Mouse (Mus musculus) adrenal gland, postnatal 10 days (tissue): ENCODE results near the gene Sez6l. TPM values are rescaled to one million over a fixed set of nuclear protein-coding genes. Genes with fewer than 3 reads are reported as not detected.

ENCODE experiments used
- DNase-seq: peaks from one replicate; pipeline ENCODE4 v3.0.0; 2021; ENCODE audit warnings: mixed read lengths
- total RNA-seq, 2 experiments: library from RNA; stranded (reverse); gene quantifications; 2 replicates each; pipeline ENCODE4 v1.2.3; 2021

Sez6l gene
- total RNA-seq, 2 experiments from 2014 or later, result 3.8 to 4.5 TPM

- DNase-seq, result no peak
These were observed 80.1 kb downstream of the Sez6l start for GRCm38 (mm10) chr5:112496753-112497369.

- peak; percentile 60 for DNase-seq
These were observed 83.5 kb downstream of the Sez6l start for GRCm38 (mm10) chr5:112493492-112493891.

- no peak for DNase-seq
These were observed 85.5 kb downstream of the Sez6l start for GRCm38 (mm10) chr5:112491489-112491888.

- no peak for DNase-seq
These were observed 88.7 kb downstream of the Sez6l start for GRCm38 (mm10) chr5:112488101-112488776.

GRCm38 (mm10) chr5:112487504-112487903, 89.5 kb downstream of the Sez6l start:
- no peak for DNase-seq

GRCm38 (mm10) chr5:112486415-112486814, 90.6 kb downstream of the Sez6l start:
- DNase-seq, result peak; percentile 14

- no peak for DNase-seq
These were observed 91.9 kb downstream of the Sez6l start for GRCm38 (mm10) chr5:112484924-112485715.

- DNase-seq, result no peak
These were observed 94.0 kb downstream of the Sez6l start for GRCm38 (mm10) chr5:112483030-112483429.

GRCm38 (mm10) chr5:112482551-112482950, 94.4 kb downstream of the Sez6l start:
- no peak for DNase-seq

- no peak for DNase-seq
These were observed 95.0 kb downstream of the Sez6l start for GRCm38 (mm10) chr5:112481946-112482410.

GRCm38 (mm10) chr5:112473453-112473852, 103.5 kb downstream of the Sez6l start:
- DNase-seq, result no peak

- peak; percentile 63 for DNase-seq
These were observed 106.8 kb downstream of the Sez6l start for GRCm38 (mm10) chr5:112470144-112470543.

GRCm38 (mm10) chr5:112468986-112469581, 107.9 kb downstream of the Sez6l start:
- DNase-seq, result no peak

GRCm38 (mm10) chr5:112466331-112466730, 110.7 kb downstream of the Sez6l start:
- DNase-seq, result peak; percentile 65

GRCm38 (mm10) chr5:112459903-112460302, 117.1 kb downstream of the Sez6l start:
- no peak for DNase-seq

- no peak for DNase-seq
These were observed 121.9 kb downstream of the Sez6l start for GRCm38 (mm10) chr5:112454966-112455555.

GRCm38 (mm10) chr5:112453088-112453487, 123.9 kb downstream of the Sez6l start:
- DNase-seq, result no peak

- no peak for DNase-seq
These were observed 128.1 kb downstream of the Sez6l start, which contains the start of gene Gm6588 for GRCm38 (mm10) chr5:112448747-112449440. Gene Gm6588 (plus strand): TSS chr5:112449426.

- no peak for DNase-seq
These were observed 138.4 kb downstream of the Sez6l start for GRCm38 (mm10) chr5:112438535-112438934.

GRCm38 (mm10) chr5:112433004-112433403, 144.0 kb downstream of the Sez6l start:
- DNase-seq, result peak; percentile 86

GRCm38 (mm10) chr5:112432033-112432432, 145.0 kb downstream of the Sez6l start:
- no peak for DNase-seq
